Mouse (Mus musculus) c-Kit-positive CD71-positive TER-119-negative erythroid progenitor cells, embryonic 14.5 days (primary cell): Measurements from ENCODE around the gene Dst.
A peak's percentile ranks its signal among the peaks of the same experiment; 100 is the strongest.

Experiments used
- DNase-seq: peaks from one replicate; pipeline ENCODE4 v3.0.0-alpha.2; 2013; ENCODE audit warnings: low read depth

The Dst gene

DNA sequence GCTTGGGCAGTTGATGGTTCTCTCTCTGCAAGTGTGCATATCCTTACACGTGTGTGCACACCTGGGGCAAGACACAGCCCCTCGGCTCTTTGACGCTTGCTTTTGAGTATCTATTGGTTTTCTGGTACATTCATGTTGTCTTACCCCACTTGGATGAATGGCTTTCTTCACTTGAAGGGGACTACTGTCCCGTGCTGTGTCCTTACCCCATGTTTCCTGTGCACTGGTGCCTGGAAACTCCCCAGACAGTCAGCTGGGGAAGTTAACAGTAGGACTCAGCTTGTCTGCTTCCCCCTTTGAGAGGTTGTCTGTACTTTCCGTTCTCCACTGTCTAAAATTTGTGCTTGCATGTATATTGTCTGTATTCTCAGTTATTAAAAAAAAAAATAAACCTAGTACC is 120.7 kb downstream of the Dst start:
- DNase-seq: no peak

DNA sequence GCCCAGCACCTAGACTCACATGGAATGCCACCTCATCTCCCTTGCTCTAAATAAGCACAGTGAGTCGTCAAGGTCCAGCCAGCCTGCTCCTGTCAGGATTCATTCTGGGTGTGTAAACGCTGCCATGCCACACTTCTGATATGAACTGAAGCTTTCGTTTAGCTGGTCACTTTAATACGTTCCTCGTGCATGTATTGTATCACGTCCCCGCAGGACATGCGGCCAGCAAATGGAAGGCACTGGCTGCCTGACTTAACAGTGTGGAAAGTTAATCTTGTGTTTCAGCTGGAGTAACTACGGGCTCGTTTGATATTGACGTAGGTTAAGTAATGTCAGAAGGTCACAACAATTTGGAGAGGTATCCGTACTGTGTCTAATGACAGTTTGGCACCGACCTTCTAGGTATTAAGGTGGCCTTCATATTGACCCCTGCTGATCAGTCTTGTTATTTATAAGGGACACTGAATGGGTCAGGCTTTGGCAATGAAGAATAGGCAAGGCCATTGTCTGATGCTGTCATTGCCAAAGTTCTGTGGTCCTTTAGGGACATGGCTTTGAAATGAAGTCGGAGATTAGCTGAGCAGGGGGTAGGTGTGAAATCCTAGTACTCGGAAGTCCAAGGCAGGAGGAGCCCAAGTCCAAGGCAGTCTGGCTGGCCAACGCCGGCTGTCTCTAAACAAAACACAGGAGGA is 122.5 kb downstream of the Dst start:
- DNase-seq: no peak

DNA sequence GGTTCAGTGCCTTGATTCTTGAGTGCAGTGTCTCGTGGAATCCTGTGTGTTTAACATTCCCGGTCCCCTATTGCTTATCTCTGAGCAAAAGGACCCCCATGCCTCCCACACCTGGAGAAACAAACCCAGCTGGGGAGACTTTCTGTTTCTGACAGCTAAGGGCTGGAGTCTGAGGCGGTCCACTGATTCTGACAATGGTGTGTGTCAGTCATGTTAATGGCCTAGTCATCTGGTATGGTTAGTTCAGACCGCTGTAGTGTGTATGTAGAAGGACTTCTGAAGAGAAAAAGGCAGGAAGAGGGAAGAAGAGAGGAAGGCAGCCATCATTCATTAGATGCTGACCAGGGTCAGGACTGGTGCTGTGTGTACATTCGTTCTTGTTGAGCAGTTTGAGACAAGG is 125.0 kb downstream of the Dst start:
- no peak for DNase-seq

DNA sequence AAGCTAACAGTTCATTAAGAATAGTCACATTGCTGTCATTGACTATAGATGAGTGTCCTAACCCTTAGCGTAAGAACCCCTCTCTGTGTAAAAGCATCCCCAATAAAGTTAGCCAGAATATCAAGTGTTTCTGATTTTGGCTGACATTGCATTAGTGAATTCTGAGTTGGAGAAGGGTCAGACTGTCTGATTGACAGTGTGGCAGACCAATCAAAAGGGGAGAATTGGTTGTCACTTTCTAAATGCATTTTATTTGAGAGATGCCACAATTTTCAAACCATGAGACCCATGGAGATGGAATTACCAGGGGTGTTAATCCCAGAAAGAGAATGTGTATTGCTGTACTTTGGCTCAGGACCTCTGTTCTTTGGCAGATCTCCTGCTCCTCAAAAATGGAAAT is 125.5 kb downstream of the Dst start:
- DNase-seq: no peak

DNA sequence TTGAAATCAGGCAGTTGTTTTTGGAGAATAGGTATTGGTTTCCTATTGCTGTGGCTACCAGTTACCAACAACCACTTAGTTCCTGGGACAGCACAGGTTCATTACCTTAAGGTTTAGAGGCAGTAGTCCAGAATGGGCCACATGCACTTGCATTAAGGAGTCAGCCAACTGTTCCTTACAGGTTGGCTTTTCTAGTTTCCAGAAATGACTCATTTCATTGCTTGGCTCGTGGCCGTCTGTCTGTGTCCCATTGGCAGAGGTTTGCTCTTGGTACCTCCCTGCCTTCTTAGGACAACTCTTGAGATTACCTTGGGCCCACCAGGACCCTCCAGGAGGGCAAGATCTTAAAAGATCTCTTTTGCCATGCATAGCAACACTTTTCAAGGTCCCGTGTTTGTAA is 125.9 kb downstream of the Dst start:
- no peak for DNase-seq

DNA sequence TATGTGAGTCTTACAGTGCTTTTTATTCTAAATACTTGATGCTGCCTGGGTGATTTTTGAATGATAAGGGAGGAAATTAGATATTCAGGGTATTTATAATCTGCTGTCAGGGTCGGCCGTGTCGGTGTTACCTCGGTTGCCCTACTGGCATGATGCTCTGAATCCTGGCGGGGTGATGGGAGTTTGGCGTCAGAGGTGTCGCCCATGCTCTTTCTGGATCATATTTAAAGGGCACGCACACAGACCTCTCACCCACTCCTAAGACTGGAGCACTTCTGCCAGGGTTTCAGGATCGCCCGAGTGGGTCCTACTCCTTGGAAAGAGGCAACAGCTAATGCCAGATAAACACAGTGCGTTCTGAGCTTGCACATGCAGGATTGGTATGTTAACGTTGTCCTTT is 128.1 kb downstream of the Dst start:
- no peak for DNase-seq

DNA sequence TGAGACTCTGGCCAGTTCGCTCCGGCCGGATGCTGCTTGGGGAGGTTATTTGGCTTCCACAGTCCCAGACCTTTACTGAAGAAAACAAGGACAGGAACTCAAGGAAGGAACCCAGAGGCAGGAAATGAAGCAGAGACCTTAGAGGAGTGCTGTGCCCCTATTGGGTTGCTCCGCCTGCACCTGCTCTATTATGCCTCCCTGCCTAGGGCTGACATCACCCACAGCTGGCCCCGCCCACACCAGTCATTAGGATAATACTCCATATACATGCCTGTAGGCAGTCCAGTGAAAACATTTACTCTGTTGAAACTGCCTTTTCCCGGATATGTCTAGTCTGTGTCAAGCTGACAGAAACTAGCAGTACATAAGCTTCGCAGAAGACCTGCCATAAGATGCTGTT is 130.5 kb downstream of the Dst start:
- no peak for DNase-seq

DNA sequence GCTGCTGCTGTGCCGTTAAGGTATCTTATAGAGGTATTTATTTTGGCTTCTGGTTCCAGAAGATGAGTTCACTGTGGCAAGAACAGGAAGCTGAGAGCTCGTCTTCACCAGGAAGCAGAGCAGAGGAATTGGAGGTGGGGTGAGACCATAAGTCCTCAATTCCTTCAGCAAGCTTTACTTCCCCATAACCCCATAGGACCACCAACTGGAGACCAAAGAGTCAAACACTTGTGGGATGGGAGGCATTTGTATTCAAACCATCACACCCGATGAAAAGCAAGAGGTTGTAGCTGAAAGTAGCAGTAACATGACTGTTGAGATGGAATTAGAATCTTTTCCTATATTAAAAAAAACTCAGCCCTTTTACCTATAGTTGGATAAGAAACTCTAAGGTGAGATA is 132.0 kb downstream of the Dst start:
- DNase-seq: no peak

DNA sequence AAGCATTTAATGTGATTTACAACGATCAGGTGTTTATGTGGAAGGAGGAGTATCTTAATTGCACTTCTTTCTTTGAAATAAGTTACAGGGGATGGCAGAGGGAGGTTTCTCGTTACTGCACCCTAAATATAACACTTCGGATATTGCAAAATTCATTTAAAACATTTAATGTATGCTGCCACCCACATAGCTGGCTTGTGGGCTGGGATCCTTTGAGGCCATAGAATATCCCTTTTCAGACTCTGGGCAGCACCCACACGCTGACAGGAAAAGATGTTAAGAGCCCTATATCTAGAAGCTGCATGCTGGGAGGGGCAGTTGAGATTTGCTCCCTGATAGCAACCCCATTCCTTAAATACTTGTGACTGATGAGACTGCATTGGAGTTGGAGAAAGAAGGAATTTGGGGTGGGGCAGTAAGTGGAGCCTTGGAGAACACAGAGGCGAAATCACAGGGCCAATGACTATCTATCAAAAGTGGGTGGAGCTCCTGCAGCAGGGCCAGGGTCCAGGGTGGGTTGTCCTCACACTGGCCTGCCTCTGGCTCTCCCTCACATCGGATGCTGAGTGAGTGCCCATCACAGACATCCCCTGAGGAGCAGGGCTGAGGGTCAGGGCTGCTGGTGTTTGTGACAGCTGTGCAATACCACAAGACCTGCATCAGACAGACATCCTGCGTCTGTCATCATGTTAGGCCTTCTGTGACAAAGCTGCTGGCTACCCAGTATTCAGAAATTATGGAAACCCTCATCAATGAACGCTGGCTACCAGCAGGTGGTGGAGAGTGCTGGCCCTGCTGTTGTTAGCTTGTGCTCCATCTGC is 133.1 kb downstream of the Dst start:
- no peak for DNase-seq

DNA sequence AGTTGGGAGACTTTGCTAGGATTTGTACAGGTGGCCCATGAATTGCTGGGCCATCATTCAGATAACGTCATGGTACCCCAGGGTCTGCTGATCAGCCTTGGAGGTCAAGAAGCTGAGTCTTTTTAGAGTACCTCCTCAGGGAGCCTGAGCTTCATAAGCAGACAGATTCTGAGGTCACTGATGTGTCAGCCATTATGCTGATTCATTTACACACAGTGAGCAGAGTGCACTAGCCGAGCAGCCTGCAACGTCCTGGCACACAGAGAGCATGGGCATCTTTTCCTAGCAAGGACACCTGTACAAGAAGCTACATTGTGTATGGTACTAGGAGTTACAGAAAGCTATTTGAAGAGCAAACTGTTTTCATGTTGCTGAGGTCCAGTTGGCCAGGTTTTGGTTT is 134.3 kb downstream of the Dst start:
- no peak for DNase-seq

DNA sequence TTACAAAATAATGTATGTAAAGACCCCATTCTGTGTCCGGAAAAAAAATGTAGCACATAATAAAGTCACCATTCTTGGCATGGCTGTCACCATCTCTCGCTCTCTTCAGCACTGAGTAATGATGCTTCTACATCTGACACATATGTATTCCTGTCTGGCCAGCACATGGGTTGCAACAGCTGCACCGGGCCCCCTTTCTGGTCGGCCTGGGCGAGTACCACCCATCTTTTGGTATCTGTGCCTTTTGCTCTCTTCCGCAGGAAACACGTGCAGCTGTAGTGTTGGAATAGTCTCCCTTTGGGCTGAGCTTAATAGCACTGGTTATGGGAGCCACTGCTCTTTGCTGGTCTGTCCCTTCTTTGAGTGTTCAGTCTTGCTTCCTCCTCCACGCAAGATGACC is 135.3 kb downstream of the Dst start:
- DNase-seq: no peak

DNA sequence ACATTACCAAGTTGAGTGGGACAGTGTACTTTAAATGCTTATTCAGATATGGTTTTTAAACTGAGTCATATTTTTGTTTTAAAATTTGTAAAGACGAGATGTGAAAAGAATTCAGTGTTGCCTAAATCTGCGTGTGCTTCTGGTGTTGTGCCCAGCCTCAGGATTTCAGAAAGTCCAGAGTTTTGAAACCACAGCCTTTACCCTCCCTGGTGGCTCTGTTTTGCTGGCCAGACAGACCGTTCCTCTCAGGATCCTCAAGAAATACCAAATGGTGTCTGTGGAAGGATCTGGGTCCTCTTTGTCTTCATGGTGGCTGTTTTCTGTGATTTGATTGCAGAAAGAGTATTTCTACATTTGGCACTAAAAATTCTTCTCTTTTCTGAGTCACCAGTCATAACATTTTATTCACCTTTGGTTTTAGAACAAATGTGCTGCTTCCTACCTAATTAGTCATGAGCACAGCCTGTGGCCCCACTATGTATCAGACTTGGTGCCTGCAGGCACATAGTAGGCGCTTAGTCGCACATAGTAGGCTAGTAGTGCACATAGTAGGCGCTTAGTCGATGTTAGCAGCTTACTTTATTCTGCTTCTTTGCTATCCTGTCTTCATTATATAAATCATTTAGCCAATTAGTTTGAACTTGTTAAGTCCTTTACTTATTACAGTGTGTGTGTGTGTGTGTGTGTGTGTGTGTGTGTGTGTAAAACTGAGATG is 136.0 kb downstream of the Dst start:
- DNase-seq: no peak

DNA sequence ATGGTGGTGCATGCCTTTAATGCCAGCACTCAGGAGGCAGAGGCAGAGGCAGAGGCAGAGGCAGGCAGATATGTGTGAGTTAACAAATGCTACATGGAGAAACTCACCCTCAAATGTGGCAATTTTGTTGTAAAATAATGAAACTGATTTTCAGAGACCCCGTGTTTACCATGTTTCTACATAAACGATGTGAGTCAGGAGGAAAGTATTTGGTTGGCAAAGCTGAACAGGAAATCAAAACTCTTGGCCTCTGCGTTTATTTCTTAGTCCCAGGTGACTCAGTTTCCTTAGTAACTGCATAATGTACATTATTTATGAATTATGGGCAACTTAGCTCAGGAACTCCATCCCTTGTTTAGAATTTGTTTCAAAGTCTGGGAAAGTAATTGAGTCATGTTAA is 136.7 kb downstream of the Dst start:
- no peak for DNase-seq

DNA sequence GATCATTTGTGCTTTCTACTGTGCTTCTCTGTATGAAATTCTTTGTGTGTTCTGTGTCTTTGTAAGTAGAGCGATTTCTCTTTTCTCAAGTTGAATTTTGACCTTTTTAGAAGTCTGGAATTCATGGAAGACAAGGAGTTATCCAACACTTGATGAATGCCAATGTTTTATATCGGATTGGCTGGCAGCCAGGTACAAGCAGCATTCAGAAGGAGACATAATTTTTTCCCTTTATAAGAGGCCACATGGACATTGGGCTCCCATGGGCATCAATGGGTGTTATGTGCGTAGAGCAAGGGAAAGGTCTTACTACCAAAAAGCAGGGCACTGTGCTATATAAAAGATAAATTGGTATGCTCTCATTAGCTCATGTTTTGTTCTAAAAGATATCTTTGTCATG is 139.3 kb downstream of the Dst start:
- no peak for DNase-seq

DNA sequence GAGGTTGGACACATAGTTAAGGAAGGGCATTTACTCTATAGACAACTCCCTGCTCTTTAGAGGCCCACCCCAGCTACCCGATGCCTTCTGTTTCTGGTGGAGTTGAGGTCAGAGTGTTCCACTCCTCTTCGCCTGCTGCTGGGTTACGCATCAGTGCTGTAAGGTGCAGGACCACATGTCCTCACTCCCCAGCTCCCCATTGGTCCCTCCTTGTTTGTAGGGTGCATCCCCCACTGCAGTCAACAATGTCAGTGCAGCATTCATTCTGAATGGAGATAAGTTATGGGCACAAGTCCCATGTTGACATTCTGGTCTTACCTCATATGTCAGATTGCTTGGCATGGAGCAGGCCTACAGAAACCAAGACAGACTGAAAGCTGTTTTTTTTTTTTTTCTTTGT is 143.2 kb downstream of the Dst start:
- no peak for DNase-seq

DNA sequence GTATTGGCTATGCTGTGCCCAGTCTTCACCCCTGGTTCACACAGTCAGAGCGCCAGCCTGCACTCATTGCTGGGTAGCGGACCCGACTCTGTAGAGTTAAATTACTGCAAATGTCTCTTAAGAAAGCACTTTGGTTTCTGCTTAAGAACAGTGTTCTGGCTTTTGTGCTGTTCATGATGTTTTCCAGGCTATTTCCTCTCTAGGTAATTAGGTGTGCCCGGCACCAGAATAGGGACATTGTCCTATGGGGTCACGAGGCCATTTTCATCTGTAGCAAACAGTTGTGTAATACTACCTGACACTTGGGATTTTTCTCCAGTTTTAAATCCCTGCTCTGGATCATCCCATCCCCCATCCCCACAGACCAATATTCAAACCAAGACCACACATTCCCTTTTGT is 144.4 kb downstream of the Dst start:
- DNase-seq: no peak

DNA sequence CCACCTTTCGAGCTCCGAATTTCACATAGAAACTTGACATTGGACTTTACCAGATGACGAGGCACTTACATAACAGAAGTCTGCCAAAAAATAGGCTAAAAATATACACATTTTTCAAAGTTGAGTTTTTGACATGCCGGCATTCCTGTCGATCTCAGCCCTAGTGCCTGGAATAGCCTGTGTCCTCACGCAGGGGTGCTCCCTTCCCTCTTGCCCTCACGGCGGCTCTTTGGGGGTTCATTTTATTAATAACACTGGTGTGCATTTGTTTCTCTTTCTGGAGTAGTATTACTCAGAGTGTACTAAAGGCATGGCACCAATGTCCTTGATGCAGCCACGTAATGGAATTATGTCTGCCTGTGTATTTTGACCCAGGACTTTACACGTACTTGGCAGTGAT is 146.9 kb downstream of the Dst start:
- no peak for DNase-seq

DNA sequence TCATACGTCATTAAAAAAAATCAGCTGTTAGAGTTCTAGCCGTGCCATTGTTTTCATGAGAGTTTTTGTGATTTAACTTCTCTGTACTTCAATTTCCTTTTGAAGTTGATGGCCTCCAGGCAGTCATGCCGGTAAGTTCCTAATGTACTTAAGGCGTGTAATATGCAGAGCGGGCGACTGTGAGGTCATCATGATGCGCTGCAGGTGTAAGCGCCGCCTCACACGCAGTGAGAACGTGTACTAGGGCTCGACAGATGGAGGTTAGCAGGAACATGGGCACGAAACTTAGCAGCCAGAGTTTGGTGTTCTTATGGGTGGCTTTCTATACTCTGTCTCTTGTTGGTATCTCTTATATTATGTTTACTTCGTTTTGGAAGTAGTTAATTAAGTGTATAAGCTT is 148.6 kb downstream of the Dst start:
- DNase-seq: no peak

DNA sequence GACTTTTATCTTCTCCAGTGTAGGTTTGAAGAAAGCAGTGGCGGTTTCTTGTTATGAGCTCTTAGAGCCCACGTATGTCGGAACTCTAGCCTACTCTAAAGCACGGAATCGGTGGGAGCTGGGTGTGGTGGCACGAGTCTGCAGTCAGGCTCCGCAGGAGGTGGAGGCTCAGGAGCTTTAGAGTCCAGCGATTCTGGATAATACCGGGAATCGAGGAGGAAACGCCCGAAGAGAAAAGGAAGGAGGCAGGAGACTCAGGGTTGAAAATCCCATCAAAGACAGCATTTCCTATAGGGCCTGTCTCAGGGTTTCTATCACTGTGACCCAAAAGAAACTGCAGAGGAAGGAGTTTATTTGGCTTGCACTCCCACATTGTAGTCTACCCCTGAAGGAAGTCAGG is 151.2 kb downstream of the Dst start:
- no peak for DNase-seq

DNA sequence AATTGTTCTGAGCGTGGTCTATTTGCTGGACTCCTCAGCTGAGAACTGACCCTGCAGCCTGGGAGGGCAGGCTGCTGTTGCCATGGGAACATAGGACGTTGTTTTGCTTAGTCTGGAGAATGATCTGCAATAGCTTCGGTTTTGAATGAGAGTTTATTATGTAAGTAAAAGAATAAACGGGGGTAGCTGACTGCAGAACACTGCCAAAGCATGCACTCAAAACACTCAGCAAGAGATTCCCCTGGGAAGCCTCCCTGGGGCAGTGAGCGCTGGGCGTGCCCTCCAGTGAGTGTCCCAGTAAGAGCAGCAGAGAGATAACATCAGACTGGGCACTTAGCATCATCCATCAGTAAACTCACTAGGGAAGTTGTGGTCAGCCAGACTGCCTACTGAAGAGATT is 152.4 kb downstream of the Dst start:
- DNase-seq: no peak

DNA sequence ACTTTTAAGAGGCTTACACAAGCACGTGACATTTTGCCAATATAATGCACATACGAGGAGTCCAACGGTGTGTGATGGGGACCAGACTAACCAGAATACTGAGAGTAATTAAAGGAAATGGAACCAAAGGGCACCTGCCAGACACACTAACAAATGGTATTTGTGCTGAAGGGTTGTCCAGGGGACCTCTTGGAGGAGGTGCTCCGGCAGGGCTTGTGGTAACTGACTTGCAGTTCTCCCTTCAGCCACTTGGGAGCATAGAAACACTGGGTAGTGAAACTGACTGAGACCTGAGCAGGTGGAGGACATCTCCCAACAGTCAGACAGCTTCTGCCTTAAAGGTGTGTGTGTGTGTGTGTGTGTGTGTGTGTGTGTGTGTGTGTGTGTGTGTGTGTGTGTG is 153.1 kb downstream of the Dst start:
- peak; percentile 33 for DNase-seq

DNA sequence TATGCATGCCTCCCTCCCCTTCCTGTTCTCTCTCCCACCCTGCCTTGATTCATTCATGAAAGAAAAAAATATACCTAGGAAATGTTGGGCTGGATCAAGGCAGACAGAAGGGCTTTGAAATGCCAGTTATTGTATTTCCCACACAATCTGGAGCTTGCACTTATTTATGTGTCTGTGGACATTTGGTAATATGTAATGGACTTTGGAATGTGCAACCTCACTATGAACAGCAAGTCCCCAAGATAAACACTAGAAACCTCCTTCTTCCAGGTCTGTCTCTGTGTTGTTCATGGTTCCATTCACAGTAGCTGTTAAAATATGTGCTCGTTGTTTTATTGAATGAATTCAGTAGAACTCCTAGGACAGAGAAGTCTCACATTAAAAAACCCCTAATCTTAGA is 153.8 kb downstream of the Dst start:
- no peak for DNase-seq

DNA sequence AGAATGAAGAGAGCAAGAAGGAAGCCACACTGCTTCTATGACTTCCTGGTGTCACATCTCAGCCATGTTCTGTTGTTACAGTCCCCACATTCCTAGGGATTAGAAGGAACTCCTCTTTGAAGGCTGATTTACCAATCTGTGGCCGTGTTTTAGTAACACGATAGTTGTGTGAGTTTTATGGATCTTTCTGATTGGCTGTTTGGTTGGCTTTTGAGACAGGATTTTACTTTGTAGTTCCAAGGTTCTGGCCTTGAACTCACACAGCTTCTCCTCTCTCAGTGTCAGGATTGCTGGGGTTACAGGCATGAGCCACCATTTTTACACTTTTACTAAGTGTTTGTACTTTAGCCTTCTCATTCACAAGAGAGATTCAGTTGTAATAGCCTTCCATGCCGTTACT is 155.9 kb downstream of the Dst start:
- no peak for DNase-seq
